In genomic region chr11:32266776-32267175, GRCm38 (mm10) we compare ENCODE assay signal across 10 mouse cellular contexts. TPM values are rescaled to one million over a fixed set of nuclear protein-coding genes. Genes with fewer than 3 reads are reported as not detected.
DNase-seq lines count a peak whose midpoint lies in the region; ATAC-seq and TF ChIP-seq lines count a peak whose summit lies in the region.
"Had no signal": no experiment of that assay in that cellular context is flagged by ENCODE, and none has a peak within 500 bp of the region (broad histone marks: within the 10 kb centered on the region; RNA-seq: fewer than 3 reads in every experiment).

No protein-coding gene starts in this region.

- peak overlapping the region; percentile 81 for H3K4me3 ChIP-seq in gastrocnemius, adult 2 months
- peak overlapping the region; percentile 73 for H3K4me3 ChIP-seq in forebrain, embryonic 11.5 days (ENCODE audit: low read depth, low read length)
- peak overlapping the region; percentile 84 for H3K4me3 ChIP-seq in liver, embryonic 13.5 days (replicated peaks)

- DNase-seq in gastrocnemius, adult 2 months: no peak
- no peak for DNase-seq in gastrocnemius, adult 18-20 months (ENCODE audit: low spot score)
- DNase-seq in A20 (ENCODE audit: low read depth, low spot score): peak; percentile 51
- DNase-seq in forebrain, embryonic 11.5 days (ENCODE audit: low spot score): no peak
- no peak for DNase-seq in liver, embryonic 13.5 days
- no peak for DNase-seq in ovary, adult 18-20 months (ENCODE audit: low spot score)
- no peak for DNase-seq in spleen, postnatal 36 days (ENCODE audit: low spot score in 2 of 2)
- DNase-seq in left cerebral cortex, adult 11 months (ENCODE audit: low spot score): no peak

- H3K4me2 ChIP-seq in forebrain, embryonic 11.5 days (ENCODE audit: low read depth, low read length, severe bottlenecking): peak overlapping the region; percentile 70
- H3K4me2 ChIP-seq in liver, embryonic 13.5 days: peak overlapping the region; percentile 81

- H3K27me3 ChIP-seq in forebrain, embryonic 11.5 days (ENCODE audit: control insufficient read depth, insufficient read depth, low read length): no peaks in the 10 kb centered on the region
- no peaks in the 10 kb centered on the region for H3K27me3 ChIP-seq in liver, embryonic 13.5 days

- peak overlapping the region; percentile 97 for H3K27ac ChIP-seq in gastrocnemius, adult 2 months
- H3K27ac ChIP-seq in forebrain, embryonic 11.5 days (ENCODE audit: low read depth, low read length): peak overlapping the region; percentile 92
- H3K27ac ChIP-seq in liver, embryonic 13.5 days: peak overlapping the region; percentile 97

- intact Hi-C loops in gastrocnemius, adult 2 months (cut with DNase I): no loop called here

- H3K4me1 ChIP-seq in forebrain, embryonic 11.5 days (replicated peaks; ENCODE audit: control insufficient read depth, insufficient read depth, low read length): no peaks in the 10 kb centered on the region; the same call in 1 of the 2 replicates
- peaks cover 88% of the 10 kb centered on the region for H3K4me1 ChIP-seq in liver, embryonic 13.5 days (replicated peaks)

- TF ChIP-seq CTCF in gastrocnemius, adult 2 months (IDR thresholded peaks at IDR 0.05): no peak

- H3K36me3 ChIP-seq in forebrain, embryonic 11.5 days (ENCODE audit: control insufficient read depth, insufficient read depth, low read length): no peaks in the 10 kb centered on the region
- H3K36me3 ChIP-seq in liver, embryonic 13.5 days: peaks cover 16% of the 10 kb centered on the region

- H3K9ac ChIP-seq in forebrain, embryonic 11.5 days (ENCODE audit: low read length): peak overlapping the region; percentile 95
- peak overlapping the region; percentile 97 for H3K9ac ChIP-seq in liver, embryonic 13.5 days

- H3K9me3 ChIP-seq in forebrain, embryonic 11.5 days (ENCODE audit: control insufficient read depth, low read length): no peaks in the 10 kb centered on the region
- H3K9me3 ChIP-seq in liver, embryonic 13.5 days (replicated peaks): no peaks in the 10 kb centered on the region

- WGBS in forebrain, embryonic 11.5 days: 35% methylated on average over 6 of the region's 6 CpGs
- WGBS in liver, embryonic 13.5 days (ENCODE audit: insufficient replicate concordance): 24% methylated on average over 6 of the region's 6 CpGs

- ATAC-seq in forebrain, embryonic 11.5 days (replicated peaks; ENCODE audit: low FRiP score): no peak
- ATAC-seq in liver, embryonic 13.5 days (ENCODE audit: low read depth): no peak

RNA-seq across cellular contexts. Expression of gene Nprl3, which starts 0.7 kb away (rescaled TPM):
- 10 to 100 TPM; 25.6 to 29.6 TPM for total RNA-seq in gastrocnemius, adult 2 months (2021)
- 10 to 100 TPM; 20.1 to 27.4 TPM for total RNA-seq in gastrocnemius, adult 18-20 months (2021)
- polyA plus RNA-seq in forebrain, embryonic 11.5 days (2014; fragmentation: Nextera tagmentation; extraction: Ambion mirVana): 41.6 and 44.5 TPM in 2 replicates
- 27.5 and 29.7 TPM in 2 replicates for polyA plus RNA-seq in liver, embryonic 13.5 days (2015; fragmentation: Nextera tagmentation; extraction: Ambion mirVana)

RNA-seq across cellular contexts. Expression of gene Hba-x, which starts 9.4 kb away (rescaled TPM):
- total RNA-seq in gastrocnemius, adult 2 months (2021): not detected
- not detected for total RNA-seq in gastrocnemius, adult 18-20 months (2021)
- polyA plus RNA-seq in forebrain, embryonic 11.5 days (2014; fragmentation: Nextera tagmentation; extraction: Ambion mirVana): 3,449 and 3,516 TPM in 2 replicates
- polyA plus RNA-seq in liver, embryonic 13.5 days (2015; fragmentation: Nextera tagmentation; extraction: Ambion mirVana): 289 and 430 TPM in 2 replicates
- total RNA-seq: left cerebral cortex, postnatal 4 days had no signal
- polyA plus RNA-seq: Patski had no signal

RNA-seq across cellular contexts. Expression of gene Hba-a1, which starts 16.5 kb away (rescaled TPM):
- total RNA-seq in gastrocnemius, adult 2 months (2021): 100 to 1,000 TPM; 219 to 309 TPM
- total RNA-seq in gastrocnemius, adult 18-20 months (2021): 100 to 1,000 TPM; 316 to 399 TPM
- polyA plus RNA-seq in forebrain, embryonic 11.5 days (2014; fragmentation: Nextera tagmentation; extraction: Ambion mirVana): 3,025 and 3,069 TPM in 2 replicates
- 56,818 and 64,288 TPM in 2 replicates for polyA plus RNA-seq in liver, embryonic 13.5 days (2015; fragmentation: Nextera tagmentation; extraction: Ambion mirVana)
- polyA plus RNA-seq: Patski had no signal

RNA-seq across cellular contexts. Expression of gene Hbq1b, which starts 20.0 kb away (rescaled TPM):
- total RNA-seq in gastrocnemius, adult 2 months (2021): not detected
- total RNA-seq in gastrocnemius, adult 18-20 months (2021): not detected
- 5.8 and 6.3 TPM in 2 replicates for polyA plus RNA-seq in forebrain, embryonic 11.5 days (2014; fragmentation: Nextera tagmentation; extraction: Ambion mirVana)
- 111 and 141 TPM in 2 replicates for polyA plus RNA-seq in liver, embryonic 13.5 days (2015; fragmentation: Nextera tagmentation; extraction: Ambion mirVana)
- polyA plus RNA-seq: Patski had no signal

RNA-seq across cellular contexts. Expression of gene Hba-a2, which starts 29.5 kb away (rescaled TPM):
- total RNA-seq in gastrocnemius, adult 2 months (2021): 100 to 1,000 TPM; 153 to 208 TPM
- 100 to 1,000 TPM; 266 to 304 TPM for total RNA-seq in gastrocnemius, adult 18-20 months (2021)
- polyA plus RNA-seq in forebrain, embryonic 11.5 days (2014; fragmentation: Nextera tagmentation; extraction: Ambion mirVana): 5,773 and 5,896 TPM in 2 replicates
- 140,141 and 155,581 TPM in 2 replicates for polyA plus RNA-seq in liver, embryonic 13.5 days (2015; fragmentation: Nextera tagmentation; extraction: Ambion mirVana)
- polyA plus RNA-seq: Patski had no signal
